Mouse (Mus musculus) megakaryocyte progenitor cell, adult 5-6 weeks (primary cell): ENCODE data around the gene Ggct. TPM values are rescaled to one million over a fixed set of nuclear protein-coding genes. Genes with fewer than 3 reads are reported as not detected.

Source experiments
- ATAC-seq: replicated peaks from 2 replicates; pipeline ENCODE4 v1.8.0; 2016; ENCODE audit warnings: mild to moderate bottlenecking, moderate TSS enrichment, inconsistent platforms; ENCODE audit not compliant: poor library complexity
- total RNA-seq, 2 experiments: library from RNA; stranded (forward) in 1 of 2; stranded (reverse) in 1 of 2; fragments of 157-497, 149-512 nt in 1 of 2; fragments of 200-1000 nt in 1 of 2; gene quantifications; 2 replicates each; pipeline versions ENCODE4 v1.2.3 to v1.2.4; 2015 to 2017

The Ggct gene
- 12.5 and 13.5 TPM in 2 replicates for total RNA-seq (2015)
- 25.1 and 31.1 TPM in 2 replicates for total RNA-seq (2017)

DNA sequence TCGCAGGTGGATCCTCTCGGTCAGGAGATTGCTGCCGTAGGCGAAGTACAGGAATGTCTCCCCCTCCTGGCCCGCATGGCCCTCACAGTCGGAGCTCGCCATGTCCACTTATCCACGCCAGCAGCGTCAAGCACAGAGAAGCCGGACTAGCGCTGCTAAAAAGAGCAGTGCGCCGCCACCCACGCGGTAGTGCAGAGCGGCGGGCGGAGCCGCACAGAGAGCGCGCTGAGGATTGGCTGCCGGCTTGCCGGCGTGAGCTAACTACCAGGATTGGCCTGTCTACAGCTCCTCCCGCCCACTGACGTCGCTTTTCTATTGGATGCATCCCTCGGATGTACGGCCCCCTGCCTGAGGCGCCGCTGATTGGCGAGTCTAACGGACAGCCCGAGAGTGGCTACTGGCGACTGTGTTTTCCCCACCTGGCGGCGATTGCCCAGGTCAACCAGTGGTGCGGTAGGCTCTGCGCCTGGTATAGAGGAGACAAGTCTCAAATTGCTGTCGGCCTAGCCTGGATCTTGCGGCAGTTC is at the start of gene Ggct:
Gene Ggct, minus strand, starts transcription at position 217 of the 527 bp plus-strand sequence.
- peak; percentile 93 for ATAC-seq

DNA sequence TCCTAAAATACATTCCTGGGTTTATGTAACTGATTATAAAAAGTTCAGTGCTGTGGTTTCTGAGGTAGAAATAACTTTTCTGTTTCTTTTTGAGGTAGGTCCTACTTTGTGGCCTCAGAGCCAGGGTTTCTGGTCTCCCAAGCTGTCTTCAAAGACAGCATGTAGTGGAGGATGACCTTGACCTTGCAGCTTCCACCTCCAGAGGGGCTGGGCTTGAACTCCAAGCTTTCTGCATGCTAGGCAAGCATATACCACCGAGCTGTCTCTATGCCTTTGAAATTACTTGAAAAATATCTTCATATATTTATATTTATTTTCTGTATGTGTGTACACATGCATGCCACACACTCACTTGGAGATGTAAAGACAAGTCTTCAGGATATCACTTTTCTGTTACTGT is 47.3 kb upstream of the Ggct start:
- no peak for ATAC-seq

DNA sequence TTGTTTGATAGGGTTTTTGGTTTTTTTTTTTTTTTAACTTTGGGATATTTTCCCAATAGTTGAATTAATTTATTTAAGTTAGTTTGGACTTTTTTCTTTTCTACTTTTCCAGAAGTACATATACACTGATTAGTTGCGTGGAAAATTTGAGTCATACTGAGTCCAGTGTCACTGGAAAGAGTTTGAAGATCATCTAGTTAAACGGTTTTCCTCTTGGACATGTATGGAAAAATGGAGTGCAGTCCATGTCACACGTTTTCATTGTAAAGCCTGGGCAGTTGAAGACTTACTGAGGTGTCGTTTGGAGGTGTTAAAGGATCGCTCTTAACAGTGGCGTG is 46.7 kb upstream of the Ggct start:
- ATAC-seq: no peak

DNA sequence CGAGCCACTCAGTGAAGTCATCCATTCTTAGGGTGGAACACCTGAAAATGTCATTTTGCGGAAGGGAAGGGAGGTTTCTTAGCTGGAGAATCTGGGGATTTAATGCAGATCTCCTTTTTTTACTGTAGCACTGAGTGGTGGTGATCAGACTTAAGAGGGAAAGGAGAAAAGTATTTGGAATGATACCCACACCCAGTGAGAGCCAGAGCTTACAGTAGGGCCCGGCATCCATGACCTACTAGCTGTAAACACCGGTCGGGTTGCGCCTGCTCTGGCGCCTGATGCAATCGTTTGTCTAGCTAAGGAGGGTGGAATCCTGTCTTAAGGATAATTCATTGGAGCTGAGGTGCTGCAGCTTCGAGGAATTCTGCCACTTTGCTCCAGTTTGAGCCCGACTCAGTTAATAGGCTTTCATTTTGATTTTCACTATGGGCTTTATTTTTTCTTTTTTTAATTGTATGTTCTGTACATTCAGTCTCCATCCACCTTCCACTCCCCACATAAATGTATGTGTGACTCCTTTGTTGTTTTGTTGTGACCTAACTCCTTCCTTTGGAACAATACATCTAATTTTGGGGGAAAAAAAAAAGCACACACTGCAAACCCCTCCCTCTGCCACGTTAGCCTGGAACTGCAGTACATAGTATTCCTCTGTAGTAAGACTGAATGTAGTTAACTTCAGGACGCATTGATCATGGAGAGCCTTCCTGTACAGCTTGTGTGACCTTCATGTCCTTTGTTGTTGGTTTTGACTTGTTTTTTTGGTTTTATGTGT is 46.1 kb upstream of the Ggct start:
- ATAC-seq: peak; percentile 44; the same call in 1 of the 2 replicates

DNA sequence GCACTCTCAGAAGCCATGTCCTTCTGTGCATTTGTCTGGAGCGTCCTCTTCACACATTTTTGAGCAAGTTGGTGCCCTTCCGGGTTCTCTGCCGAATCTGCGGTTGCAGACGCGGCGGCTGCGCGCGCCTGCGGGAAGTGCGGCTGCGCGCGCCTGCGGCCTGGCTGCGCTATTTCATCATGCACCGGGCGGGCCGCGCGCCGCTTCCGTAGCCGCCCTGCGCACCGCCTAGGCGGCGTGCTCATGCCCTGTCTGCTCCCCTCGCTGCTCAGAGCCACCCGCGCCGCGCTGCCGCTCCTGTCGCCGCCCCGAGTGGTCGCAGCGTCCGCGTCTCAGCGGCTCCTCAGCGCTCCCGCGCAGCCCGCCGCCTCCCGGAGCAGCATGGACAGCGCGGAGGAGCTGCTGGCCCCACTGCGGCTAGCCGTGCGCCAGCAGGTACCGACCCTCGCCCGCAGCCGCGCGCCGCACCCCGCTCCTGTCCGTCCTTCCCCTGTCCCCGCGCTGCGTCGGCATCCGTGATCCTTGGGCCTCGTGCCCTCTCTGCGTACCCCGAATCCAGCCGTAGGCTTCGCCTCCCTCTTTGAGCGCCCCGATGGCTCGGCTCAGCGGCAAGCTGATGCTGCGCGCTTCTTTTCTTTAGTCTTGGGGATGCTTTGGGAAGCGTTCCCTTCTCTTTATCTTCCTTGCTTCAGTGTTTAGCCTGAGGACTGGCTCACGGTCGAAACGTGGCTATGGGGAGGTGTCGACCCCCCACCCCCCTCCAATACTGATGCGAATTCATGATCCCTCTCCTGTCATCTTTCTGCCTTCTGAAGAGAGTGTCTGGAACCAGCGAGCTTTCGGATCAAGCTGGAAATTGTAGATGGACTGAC is 45.3 kb upstream of the Ggct start, which contains the start of gene Gars:
Gene Gars, plus strand, starts transcription at position 209 of the 872 bp plus-strand sequence.
- peak; percentile 93 for ATAC-seq

DNA sequence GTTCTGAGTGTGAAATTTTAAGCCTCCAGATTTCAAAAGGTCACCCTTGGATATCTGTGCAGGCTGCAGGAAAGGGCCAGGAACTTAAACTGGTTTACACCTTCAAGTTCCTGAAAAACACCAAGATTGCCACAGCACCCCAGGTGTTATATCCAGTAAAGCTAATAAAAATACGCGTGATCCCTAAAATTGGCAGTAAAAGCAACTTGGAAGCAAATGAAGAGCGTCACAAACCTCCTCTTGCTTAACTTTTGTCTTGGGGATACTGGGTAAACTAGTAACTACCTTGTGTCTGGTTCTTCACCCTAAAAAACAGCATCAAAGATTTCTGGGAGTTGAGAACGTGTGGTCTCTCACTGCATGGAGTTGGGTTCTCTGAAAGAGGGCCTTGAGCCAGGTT is 44.0 kb upstream of the Ggct start:
- ATAC-seq: no peak

DNA sequence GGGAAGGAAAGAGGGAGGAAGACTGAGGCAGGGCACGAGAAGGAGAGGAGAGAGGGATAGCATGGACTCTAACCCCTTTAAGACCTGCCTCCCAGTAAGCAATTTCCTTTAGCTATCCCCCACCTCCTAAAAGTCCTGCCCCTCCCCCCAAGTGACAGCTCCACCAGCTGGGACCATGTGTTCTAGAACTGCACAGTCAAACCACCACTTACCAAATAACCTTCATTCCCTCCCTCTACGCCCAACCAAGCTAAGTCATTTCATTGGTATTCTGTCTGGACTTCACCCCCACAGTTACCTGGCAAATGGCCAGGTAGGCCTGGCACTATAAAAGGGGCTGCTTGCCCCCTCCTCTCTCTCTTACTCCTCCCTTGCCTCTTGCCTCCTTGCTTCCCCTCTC is 34.9 kb upstream of the Ggct start:
- ATAC-seq: no peak

DNA sequence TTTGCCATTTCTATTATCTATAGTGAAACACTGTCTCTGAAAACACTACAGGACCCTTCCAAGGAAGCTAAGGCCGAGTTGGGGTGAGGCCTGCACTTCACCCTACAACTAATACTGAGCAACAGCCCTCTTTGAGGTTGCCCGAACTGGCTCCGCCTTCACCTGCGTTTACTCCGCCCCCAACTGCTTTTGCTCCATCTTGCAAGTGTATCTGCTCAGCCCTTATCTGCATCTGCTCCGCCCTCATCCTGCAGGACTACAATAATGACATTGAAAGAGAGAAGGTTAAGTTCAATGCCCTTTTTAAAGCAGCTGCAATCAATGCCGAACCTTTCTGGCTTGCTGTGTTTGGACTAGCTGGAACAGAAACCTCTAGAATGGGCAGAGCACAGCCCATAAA is 29.1 kb upstream of the Ggct start:
- no peak for ATAC-seq

DNA sequence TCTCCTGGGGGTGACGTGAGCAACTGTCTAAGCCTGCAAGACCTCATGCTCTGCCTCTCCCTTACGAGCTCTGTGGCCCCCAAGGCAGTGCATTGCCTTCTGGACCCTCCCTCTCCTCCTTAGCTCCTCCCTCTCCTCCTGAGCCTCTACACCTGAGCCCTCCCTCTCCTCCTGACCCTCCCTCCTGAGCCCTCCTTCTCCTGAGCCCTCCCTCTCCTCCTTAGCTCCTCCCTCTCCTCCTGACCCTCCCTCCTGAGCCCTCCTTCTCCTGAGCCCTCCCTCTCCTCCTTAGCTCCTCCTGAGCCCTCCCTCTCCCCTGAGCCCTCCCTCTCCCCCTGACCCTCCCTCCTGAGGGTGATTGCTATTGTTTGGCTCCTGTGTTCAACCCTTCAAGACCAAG is 25.7 kb upstream of the Ggct start:
- no peak for ATAC-seq

DNA sequence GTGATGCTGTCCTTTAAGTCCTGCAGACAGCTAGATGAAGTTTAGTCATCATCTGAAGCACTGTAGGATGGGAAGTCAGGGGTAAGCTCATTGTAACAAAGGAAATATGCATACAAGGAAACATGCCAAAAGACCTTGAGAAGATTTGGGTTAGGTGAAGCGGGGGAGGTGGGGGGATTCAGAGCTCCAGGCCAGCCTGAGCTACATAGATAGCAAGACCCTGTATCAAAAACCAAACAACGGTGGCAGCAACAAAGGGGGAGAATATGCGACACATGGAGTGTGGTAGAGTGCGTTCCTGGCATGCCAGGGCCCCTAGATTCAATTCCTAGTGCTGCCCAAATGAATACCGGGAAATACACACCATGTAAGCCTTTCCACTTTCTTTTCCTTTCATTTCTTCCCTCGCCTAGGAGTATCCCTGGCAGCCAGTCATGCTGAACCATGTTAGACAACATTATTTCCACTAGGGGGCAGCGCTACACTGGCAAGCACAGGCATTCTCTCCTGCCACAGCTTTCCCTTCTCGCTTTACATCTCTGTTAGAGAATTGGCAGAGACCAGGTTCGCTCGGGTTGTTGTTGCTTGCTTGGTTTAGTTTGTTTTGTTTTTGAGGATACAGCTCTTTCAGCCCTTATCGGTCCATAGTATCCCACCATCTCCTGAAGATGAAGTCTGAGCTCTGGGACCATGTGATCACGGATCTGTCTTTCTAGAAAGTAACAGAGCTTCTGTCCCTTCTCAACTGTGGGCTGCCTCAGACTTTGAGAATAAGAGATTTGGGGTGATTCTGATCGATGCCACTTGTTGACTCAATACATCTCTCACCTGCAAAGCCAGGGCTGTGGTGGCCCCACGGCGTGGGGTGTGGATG is 24.2 kb upstream of the Ggct start:
- peak; percentile 88 for ATAC-seq

DNA sequence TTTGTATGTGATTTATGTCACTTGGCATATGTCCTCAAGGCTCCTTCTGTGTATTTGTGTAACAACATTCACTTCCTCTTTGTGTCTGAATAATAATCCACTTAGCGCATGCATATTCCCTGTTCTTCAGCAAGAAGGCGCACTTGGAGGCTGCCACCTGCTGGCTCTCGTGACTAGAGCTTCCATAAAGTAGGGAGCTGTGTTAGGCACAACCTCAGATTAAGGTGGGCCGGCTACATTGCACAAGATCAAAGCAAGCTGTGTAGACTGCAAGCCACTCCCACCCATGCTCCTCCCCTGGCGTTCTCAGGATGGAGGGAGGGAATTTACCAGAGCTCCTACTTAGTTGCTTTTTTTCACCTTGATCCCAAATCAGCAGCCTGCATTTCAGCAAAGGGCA is 23.5 kb upstream of the Ggct start:
- peak; percentile 86 for ATAC-seq

DNA sequence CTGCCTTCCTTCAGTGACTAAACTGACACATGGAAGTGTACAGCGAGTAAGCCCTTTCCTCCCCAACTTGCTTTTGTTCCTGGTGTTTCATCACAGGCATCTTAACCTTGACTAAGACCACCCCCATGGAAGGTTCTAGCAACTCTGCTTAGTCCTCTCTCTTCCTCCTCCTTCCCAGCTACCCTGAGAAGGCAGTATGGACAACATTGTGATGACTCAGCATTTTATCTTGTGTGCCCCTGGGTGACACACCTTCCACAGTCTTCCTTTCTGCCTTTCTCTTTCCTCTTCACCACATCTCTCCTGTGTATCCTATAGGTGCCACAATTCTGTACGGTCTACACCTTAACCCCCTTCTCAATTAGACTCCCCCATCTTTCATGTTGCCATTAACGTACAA is 21.4 kb upstream of the Ggct start:
- ATAC-seq: no peak

DNA sequence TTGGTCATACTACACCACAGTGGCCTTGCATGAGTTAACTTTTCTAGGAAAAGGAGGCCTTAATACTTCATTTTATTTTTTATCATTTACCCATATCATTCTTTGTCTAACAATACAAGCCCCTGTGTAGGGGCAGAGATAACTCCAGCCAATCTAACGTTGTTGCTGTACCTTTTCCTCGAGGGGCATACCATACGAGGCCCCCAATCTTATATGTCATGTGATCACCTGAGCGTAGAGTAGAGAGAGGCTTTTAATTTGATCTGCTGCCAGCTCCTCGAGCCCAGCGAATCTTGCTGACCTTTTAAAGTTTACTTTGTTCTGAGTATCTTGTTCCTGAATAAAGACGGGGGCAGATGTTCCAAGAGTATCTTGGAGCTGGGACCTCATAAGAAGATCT is 19.8 kb upstream of the Ggct start:
- ATAC-seq: no peak

DNA sequence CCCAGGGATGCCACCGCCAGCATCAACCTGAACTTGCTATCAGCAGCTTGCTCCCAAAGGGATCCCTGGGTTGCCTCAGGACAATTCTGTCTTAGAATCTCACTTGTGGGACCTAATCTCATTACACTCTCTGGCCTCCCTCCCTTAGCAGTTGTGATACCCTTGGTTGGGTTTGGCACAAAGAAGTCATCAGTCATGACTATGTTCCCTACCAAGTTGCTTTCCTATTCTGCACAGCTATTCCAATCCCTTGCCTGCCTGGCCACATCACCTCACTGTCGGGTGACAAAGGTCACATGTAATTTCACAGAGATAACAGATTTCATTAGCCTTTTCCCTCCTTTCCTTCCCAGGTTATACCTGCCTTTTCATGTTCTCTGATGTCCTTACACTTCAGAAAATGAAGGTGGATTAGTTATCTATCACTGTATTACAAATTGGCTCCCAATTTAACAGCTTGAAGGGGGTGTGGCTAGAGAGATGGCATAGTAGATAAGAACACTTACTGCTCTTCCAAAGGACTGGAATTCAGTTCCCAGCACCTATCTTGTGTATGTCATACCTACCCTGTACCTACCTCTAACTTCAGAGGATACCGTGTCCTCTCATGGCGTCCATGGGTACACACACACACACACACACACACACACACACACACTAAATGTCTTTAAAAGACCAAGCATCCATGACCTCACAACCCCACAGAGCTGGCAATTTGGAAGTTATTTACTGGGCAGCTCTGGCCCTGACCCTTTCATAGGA is 17.8 kb upstream of the Ggct start:
- no peak for ATAC-seq

DNA sequence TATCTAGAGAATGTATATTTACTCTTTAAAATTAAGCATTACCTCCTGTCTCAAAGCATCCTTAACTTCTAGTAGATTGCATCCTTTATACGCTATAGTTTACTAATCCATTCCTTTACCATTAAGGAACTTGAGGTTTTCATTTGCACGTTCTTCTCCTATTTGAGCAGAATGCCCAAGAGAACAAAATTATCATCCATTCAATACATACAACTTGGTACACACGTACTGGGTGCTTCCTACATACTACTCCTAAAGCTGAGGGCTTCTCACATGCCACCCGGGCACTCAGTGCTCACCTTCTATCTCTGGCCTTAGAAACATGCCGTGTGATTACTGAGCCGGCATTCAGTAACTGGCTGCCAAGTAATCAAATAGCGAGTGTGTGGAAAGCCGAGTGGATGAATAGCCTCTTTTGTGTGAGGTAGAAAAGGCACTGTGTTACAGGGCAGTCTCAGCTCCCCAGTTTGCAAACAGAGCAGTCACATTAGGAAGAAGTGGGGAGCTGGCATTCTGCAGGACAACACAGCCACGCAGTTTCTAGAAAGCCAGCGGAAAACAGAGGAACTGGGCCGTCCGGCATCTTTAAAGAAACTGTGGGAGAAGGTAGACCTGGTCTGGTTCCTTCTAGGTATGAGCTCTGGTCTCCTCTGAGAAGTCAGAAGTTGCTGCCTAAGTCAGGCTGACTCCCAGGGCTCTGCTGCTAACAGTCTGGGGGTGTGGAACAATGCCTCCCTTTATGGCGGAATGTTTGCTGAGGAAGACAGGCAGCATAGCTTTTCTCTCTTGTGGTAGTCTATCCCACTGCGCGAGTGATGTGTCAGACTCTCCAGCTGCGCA is 16.9 kb upstream of the Ggct start:
- no peak for ATAC-seq

DNA sequence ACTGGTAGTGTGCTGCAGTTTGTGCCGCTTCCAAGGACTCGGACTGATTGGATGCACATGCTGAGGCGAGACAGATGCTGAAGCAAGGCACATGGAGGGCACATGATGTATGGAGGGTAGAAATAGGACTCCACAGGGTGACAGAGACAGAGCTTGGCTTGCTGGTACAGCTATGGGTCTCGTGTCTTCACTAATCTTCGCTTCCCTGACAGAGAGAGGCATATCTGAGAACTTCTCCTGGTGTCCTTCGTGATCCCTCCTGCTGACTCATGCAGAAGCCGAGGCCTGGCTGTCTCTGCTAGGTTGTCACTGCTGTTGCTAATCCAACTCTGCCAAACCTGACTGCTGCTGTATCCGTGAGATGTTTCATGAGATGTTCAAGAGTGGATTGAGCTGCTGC is 15.7 kb upstream of the Ggct start:
- no peak for ATAC-seq

DNA sequence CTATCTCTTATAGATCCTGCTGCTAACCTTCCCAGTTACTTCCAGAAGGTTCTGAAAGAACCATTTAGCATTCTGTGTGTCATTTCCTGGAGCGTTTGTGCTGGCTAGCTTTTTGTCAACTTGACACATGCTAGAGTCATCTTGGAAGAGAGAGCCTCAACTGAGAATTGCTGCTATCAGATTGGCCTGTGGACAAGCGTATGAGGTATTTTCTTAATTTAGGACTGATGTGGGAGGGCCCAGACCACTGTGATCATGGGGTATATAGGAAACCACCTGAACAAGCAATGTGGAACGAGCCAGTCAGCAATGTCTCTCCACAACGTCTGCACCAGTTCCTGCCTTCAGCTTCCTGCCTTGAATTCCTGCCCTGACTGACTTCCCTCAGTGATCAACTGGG is 10.8 kb upstream of the Ggct start:
- no peak for ATAC-seq

DNA sequence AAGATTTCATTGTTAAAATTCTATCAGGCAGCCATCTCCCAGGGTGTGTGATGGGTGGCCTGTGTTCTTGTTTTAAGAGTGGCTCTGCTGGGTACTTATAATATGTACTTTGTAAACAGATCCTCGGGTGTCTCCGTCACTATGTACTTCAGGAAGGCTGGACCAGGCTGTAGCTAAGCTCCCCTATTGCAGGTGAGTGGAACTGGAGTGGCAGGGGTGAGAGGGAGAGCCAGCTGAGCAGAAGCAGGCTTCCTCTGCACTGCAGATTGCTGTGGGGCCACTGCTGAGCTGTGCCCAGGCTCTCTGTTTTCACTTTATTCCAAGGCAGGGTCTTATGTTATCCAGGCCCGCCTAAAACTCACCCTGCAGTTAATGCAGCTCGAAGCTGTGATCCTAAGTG is 9.7 kb upstream of the Ggct start:
- no peak for ATAC-seq

DNA sequence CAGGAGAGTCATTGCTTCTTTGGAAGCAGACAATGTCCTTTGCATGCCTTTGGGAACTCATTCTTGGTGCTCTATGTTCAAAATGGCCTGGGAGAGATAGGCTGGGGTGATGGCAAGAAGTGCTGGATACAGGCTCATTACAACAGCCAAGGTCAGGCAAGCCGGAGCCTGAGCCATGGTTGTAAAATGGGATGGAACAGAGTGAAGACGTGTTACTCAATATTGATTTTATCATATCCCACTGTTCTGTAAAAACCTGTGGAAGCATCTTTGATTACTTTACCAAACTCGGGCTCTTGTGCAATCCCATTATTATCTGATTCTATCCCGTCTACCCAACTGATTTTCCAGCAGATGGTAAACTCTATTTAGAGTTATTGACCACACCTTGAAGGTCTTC is 8.6 kb upstream of the Ggct start:
- no peak for ATAC-seq
